Mouse (Mus musculus): Measurements from ENCODE around the gene Gm4763. TPM values are rescaled to one million over a fixed set of nuclear protein-coding genes. Genes with fewer than 3 reads are reported as not detected.
"Not testable (repeated sequence)": the region's sequence is repeated elsewhere in the genome, so short reads cannot be mapped to it uniquely, and the experiment has no call there.

Gene Gm4763
- not detected for total RNA-seq (2021)
- long read RNA-seq, experiment 1 = 0 reads
- long read RNA-seq, experiment 2 = 0 reads

DNA sequence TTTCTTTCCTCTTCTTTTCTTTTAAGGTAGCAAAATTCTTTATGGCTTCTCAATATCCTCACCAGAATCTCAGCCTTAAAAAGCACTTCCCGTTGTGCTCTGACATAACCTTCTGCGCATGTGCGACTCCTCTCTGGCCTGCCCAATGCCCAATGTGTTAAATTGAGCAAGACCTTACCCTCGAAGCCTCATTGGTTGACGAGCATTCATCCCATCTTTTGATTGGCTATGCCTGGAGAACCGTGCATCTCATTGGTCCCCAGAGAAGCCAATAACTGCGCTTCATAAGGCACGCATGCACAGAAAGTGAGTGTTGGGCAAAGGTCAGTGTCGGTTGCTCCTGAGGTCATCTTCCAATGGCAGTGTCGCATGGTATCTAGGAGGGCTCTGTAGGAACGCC, at the start of gene Gm4763:
TSS of gene Gm4763 (minus strand) at position 101 of the 400 bp plus-strand sequence.
- not testable (repeated sequence) for H3K27ac ChIP-seq; H3K4me3 ChIP-seq; DNase-seq (ENCODE audit: low spot score in 2 of 2)

DNA sequence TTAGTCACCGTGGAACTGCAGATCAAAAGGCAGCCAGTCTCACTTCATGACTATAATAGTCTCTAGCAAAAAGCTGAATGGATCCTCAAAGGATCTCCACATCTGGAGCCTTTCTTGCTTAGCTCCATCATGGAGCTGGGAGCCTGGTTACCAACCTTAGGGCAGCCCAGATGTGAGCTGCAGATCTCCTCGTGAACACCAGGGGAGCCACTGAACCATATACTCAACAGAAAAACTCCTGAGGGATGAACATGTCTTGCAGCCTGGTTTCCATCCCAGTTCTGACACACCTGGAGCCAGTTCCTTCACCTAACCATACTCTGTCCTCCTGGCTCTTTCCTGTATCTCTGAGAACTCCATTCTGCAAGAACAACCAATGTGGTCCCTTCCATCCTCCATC, 49.4 kb upstream of the Gm4763 start:
- DNase-seq (ENCODE audit: low spot score in 2 of 2) = no peak
- Histone ChIP-seq H3K4me3 (no peak overlapping the region), H3K27ac (no peak overlapping the region)
- TF ChIP-seq CTCF (conservative IDR thresholded peaks at IDR 0.05) = no peak; the same call in 1 of the 2 replicates

DNA sequence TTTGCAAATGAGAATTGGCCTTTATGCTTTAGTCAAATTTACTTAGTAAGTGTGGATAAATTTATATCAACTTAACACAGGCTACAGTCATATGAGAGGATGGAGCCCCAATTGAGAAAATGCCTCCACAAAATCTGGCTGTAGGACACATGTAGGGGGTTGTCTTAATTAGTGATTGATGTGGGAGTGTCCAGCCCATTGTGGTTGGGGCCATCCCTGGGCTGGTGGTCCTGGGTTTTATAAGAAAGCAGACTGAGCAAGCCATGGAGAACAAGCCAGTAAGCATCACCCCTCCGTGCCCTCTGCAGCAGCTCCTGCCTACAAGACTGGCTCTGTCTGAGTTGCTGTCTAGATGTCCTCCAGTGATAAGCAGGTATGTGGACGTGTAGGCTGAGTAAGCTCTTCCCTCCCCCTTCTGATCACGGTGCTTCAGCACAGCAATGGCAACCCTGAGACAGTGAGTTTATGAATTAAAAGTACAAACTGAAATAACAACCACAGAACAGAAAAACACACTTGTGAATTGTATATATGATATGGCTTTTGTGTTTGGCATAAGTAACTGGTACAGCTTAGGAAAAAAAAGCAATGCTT, 47.3 kb upstream of the Gm4763 start:
- no peak for TF ChIP-seq CTCF (conservative IDR thresholded peaks at IDR 0.05)
- no peak overlapping the region for H3K4me3 ChIP-seq
- DNase-seq (ENCODE audit: low spot score in 2 of 2) = no peak
- no peak overlapping the region for H3K27ac ChIP-seq

DNA sequence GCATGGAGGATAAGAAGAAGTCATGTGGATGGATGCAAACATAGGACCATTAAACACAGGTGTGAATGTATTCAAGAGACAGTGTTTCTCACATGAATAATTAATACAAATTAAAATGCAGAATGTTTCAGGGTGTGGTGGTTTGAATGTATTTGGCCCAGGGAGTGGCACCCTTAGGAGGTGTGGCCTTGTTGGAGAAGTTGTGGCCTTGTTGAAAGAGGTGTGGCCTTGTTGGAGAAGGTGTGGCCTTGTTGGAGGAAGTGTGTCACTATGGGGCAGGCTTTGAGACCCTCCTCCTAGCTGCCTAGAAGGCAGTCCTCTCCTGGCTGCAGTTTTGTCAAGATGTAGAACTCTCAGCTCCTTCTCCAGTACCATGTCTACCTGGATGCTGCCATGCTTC, 44.7 kb upstream of the Gm4763 start:
- H3K27ac ChIP-seq = no peak overlapping the region
- no peak overlapping the region for H3K4me3 ChIP-seq
- no peak for TF ChIP-seq CTCF (conservative IDR thresholded peaks at IDR 0.05)
- DNase-seq (ENCODE audit: low spot score in 2 of 2) = no peak

DNA sequence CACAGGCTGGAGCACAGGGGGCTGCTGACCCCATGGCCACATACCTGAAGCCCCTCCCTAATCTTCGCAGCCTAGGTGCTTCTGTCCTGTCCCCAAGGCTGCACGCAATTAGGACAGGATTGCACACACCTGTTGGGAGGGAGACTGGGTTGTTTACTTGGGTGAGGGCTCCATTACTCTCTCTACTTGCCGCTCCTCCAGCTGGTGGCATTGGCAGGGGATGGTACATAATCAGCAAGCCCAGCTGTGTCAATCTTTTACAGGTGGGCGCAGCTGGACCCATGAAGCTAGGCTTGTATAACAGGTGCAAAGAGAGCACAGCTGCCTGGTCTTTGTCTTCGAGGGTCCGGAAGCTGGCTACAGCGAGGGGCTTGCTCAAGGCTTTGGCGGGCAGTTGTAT, 35.9 kb upstream of the Gm4763 start:
- H3K4me3 ChIP-seq = no peak overlapping the region
- no peak for TF ChIP-seq CTCF (conservative IDR thresholded peaks at IDR 0.05)
- DNase-seq (ENCODE audit: low spot score in 2 of 2) = no peak
- H3K27ac ChIP-seq = no peak overlapping the region

DNA sequence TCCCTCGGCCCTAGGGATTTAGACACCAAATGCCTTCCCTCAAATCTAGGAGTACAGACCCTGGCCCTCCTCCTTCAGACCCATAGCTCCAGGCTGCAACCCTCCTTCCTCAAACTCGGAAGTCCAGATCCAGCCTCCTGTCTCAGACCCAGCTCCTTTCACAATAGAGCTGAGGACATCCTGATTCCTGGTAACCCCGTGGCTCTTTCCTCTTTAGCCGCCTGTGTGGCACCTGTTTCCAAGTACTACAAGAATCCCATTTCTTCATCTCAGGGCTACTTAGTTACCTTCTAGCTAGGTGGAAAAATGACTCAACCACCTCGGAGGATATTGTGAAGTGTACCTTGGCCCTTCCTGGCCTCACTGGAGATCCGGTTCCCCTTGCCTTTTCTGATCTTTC, 34.5 kb upstream of the Gm4763 start:
- DNase-seq (ENCODE audit: low spot score in 2 of 2) = no peak
- no peak overlapping the region for H3K4me3 ChIP-seq
- TF ChIP-seq CTCF (conservative IDR thresholded peaks at IDR 0.05) = no peak
- no peak overlapping the region for H3K27ac ChIP-seq

DNA sequence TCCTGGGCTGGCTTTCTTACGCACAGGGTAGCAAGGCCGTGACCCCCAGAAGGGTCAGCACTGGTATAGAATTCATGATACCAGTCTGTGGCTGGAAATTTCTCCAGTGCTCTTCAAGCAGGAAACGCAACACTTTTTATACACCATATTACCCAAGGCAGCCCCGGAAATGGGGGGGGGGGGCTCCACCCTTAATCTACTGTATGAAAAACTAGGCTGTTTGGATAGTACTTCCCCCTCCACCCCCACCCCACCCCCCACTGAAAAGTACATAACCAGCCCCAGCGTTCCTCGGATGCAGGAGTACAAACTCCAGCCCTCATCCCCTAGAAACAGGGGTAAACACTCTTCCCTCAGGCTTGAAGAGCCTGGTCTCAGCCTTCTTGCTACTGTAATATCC, 33.5 kb upstream of the Gm4763 start, which contains the start of gene Cd177:
TSS of gene Cd177 (minus strand) at position 101 of the 400 bp plus-strand sequence.
- Histone ChIP-seq H3K4me3 (no peak within 1 kb of the TSS), H3K27ac (no peak within 1 kb of the TSS)
- TF ChIP-seq CTCF (conservative IDR thresholded peaks at IDR 0.05) = no peak
- no peak for DNase-seq (ENCODE audit: low spot score in 2 of 2)

DNA sequence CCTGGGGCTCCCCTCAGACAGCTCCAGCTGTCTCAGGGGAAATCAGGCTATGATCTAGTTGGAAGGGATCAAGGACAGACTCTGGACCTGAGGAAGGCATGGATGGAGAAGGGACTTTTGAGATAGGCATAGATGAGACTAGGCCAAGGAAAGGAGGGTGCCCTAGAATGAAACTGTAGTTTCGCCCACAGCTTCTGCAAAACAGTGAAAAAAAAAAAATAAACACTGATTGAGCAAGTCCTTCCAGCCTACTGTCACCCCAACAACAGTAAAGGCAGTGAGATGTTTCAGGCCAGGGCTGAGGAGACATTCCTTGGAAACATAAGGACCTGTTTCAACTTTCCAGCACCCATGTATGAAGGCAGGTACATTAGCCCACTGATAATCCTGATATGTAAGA, 31.8 kb upstream of the Gm4763 start:
- TF ChIP-seq CTCF (conservative IDR thresholded peaks at IDR 0.05) = no peak
- Histone ChIP-seq H3K27ac (no peak overlapping the region), H3K4me3 (no peak overlapping the region)
- DNase-seq (ENCODE audit: low spot score in 2 of 2) = no peak

DNA sequence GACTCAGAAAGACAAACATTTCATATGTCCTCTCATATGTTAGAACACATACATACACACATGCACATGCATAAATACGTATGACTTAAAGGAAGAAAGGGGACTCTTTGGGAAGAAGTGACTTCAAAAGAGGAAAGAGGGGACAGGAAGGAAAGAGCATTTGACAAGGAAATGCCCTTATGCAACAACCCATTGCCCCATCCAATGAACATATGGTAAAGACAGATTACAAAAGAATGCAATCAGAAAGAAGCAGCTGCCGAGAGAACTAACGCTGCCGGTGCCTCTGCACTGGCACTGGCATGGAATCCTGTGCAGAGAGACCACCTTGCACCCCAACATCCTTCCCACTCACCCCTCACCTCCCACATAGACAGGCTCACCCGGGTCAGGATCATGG, 26.8 kb upstream of the Gm4763 start:
- Histone ChIP-seq H3K4me3 (no peak overlapping the region), H3K27ac (no peak overlapping the region)
- no peak for DNase-seq (ENCODE audit: low spot score in 2 of 2)
- no peak for TF ChIP-seq CTCF (conservative IDR thresholded peaks at IDR 0.05)

DNA sequence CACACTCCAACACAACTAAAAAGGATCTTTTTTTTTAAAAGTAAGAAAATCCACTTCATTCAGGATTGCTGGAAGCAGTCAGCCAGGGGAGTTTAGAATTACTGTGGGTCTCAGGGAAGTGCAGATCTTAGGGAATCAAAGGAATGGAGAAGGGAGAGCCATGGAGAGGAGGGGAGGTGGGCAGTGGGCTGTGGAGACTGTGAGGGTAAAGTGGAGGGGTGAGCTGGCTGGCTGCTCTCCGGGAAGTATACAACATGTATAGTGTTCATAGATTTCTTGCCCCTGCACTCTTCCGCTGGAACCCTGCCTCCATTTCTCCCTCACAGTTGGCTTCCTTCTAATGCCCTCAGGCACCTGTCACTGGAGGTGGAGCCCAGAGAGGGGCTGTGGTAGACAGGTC, 24.9 kb upstream of the Gm4763 start:
- no peak overlapping the region for H3K27ac ChIP-seq
- no peak overlapping the region for H3K4me3 ChIP-seq
- no peak for DNase-seq (ENCODE audit: low spot score in 2 of 2)
- no peak for TF ChIP-seq CTCF (conservative IDR thresholded peaks at IDR 0.05)

DNA sequence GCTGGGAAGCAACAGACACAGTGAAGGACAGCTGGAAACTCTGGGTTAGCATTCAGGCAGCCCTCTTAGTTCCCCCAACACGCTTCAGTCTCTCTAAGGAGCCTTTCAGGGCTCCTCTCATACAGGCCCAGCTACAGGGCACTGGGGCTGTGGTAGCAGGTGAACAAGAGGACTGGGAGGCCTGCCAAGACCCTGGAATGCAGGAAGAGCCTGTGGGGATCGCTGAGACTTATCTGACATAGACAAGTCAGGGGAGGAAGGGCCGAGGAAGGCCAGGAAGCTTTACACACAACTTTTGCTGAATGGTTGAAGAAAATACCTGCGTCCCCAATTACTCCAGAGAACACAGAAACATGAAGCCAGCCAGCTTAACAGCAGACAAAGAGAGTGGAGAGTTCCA, 24.0 kb upstream of the Gm4763 start:
- DNase-seq (ENCODE audit: low spot score in 2 of 2) = no peak
- no peak for TF ChIP-seq CTCF (conservative IDR thresholded peaks at IDR 0.05)
- no peak overlapping the region for H3K27ac ChIP-seq
- H3K4me3 ChIP-seq = no peak overlapping the region

DNA sequence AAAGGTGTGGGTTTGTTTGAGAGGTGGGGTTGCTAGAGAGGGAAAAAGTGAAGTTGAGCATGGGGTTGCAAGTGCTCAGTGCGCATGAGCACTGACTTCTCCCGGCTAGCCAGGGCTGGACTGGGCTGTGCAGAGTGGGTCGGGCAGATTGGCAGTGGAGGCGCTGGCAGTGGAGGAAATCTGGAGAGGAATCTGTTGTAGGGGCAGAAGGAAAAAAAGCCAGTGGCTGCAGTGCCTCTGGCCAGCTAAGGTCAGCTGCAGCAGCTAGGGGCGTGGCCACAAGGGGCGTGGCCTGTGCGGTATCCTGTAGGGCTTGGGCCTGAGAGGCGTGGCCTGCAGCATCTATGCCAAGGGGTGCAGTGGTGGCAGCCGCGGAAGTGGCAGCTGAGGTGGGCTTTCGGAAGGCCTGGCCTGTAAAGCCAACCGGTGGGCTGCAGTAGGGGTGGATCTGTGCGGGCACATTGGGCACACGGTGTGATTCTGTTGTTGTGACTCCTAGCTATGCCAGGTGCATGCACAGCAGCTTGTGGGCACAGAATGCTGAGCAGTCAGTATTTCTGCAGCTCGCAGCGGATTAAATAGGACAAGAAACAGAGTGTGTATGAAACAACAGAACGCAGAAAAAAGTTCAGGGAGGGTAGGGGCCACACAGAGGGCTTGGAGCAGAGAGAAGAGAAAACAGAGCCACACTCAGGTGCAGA, 9.4 kb upstream of the Gm4763 start:
- Histone ChIP-seq H3K4me3 (no peak overlapping the region), H3K27ac (no peak overlapping the region)
- no peak for TF ChIP-seq CTCF (conservative IDR thresholded peaks at IDR 0.05)
- DNase-seq (ENCODE audit: low spot score in 2 of 2) = no peak

DNA sequence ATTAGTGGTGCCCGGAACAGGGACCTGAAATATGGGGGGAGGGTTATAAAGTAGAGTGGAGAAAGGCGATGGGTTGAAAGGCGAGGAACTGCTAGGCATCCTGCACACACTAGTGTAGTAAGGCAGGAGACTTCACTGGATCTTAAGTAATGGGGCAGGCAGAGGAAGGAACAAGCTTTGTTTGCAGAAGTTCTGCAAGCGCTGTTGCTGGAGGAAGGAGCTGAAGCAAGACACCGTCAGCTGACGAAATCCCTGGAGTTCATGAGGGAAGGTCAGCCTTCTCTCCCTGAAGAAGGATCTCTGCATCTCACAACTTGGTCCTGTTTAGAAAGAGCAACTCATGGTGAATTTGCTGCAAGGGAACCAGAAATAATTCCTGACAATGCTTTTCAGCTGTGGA, 11.7 kb downstream of the Gm4763 start:
- Histone ChIP-seq H3K27ac (peak overlapping the region; percentile 59), H3K4me3 (no peak overlapping the region)
- no peak for DNase-seq (ENCODE audit: low spot score in 2 of 2)
- no peak for TF ChIP-seq CTCF (conservative IDR thresholded peaks at IDR 0.05)

DNA sequence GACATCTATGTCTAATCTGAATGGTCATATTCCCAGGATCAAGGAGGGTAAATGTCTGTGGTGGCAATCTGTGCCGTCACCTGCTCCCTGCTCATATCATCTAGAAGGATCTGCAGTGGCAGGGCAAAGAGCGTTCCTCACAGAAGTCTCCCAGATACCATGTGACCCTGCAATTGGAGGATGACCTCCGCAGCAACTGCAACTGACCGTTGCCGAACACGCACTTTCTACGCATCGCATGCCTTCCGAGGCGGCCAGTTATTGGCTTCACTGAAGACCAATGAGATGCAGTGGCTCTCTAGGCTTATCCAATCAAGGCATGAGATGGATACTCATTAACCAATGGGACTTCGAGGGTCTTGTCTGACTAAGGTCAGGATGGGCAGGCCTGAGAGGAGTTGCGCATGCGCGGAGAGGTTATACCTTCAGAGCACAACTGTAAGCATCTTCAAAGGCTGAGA, 17.8 kb downstream of the Gm4763 start, which contains the start of gene BC049730:
TSS of gene BC049730 (plus strand) at position 411 of the 461 bp plus-strand sequence.
- no peak for TF ChIP-seq CTCF (conservative IDR thresholded peaks at IDR 0.05)
- H3K27ac ChIP-seq = no peak within 1 kb of the TSS
- no peak for DNase-seq (ENCODE audit: low spot score in 2 of 2)
- H3K4me3 ChIP-seq = no peak within 1 kb of the TSS

DNA sequence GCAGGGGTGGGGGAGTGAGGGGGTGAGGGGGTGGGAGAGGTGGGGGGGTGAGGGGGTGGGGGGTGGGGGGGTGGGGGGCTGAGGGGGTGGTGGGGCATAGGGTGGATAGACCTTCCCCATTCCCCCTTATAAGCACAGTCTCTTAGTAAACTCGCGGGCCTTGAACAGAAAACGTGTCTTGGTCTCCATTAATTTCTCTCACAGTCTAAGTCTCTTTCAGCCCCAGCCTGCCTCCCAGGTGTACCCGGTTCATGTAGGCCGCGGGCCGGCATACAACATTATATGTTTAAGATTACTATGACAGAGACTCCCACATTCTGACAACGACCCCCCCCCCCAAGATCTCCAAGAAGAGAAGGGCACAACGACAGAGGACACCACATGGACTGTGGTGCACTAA, 23.9 kb downstream of the Gm4763 start:
- not testable (repeated sequence) for DNase-seq (ENCODE audit: low spot score in 2 of 2); H3K27ac ChIP-seq; H3K4me3 ChIP-seq

DNA sequence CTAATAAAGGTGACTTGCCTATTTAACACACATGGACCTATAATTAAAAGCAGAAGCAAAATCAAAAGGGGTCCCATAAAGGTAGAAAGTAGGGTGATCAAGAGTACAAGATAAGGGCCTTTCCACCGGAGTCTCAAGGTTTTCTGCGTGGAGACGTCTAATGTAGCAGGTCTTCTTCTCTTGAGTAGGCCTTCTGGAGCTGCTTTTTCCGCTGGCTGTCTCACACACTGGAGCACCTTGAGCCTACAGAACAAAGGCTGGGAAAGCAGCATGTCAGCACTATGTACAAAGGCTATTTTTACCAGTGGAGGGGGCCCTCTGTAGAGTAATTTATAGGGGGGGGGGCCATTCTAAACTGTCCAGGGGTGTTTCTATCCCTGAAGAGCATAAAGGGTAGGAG, 28.8 kb downstream of the Gm4763 start:
- not testable (repeated sequence) for DNase-seq (ENCODE audit: low spot score in 2 of 2); H3K27ac ChIP-seq; H3K4me3 ChIP-seq

DNA sequence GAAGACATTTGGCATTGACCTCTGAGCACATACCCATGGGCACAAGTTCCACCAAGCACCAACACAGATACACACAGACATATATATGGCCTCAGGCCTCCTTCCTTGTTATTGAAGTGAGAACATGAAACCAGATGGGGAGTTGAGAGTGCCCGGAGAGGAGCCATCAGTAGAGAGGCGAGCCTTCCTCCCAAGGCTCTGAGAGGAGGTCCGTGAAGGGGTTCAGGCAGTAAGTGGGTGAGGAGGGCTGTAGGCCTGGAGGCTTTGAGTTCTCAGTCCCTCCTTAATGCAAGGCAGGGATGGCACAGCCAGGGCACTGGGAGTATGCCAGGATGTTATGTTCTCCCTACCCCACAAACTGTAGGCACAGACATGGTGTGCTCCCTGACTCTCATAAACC, 34.0 kb downstream of the Gm4763 start:
- not testable (repeated sequence) for DNase-seq (ENCODE audit: low spot score in 2 of 2); H3K4me3 ChIP-seq

DNA sequence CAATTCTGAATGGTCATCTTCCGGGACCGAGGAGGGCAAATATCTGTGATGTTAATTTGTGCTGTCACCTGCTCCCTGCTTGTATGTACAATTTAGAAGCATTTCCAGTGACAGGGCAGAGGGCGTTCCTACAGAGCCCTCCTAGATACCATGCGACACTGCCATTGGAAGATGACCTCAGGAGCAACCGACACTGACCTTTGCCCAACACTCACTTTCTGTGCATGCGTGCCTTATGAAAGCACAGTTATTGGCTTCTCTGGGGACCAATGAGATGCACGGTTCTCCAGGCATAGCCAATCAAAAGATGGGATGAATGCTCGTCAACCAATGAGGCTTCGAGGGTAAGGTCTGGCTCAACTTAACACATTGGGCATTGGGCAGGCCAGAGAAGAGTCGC, 39.2 kb downstream of the Gm4763 start:
- not testable (repeated sequence) for H3K4me3 ChIP-seq; DNase-seq (ENCODE audit: low spot score in 2 of 2); H3K27ac ChIP-seq

More for the DNA sequence above, 34.0 kb downstream of the Gm4763 start:
- H3K27ac ChIP-seq = not testable (repeated sequence)

Measured in layer of hippocampus, adult 2 months (tissue).